Mouse (Mus musculus) spleen, adult 2 months (tissue): Measurements from ENCODE around the gene Dtd1. TPM values are rescaled to one million over a fixed set of nuclear protein-coding genes. Genes with fewer than 3 reads are reported as not detected.

Source experiments
- DNase-seq, 2 experiments: peaks; one replicate each; pipeline versions ENCODE4 v3.0.0 to v3.0.0-alpha.2; 2012 to 2021; ENCODE audit warnings: low spot score in 2 of 2, low read depth in 1 of 2
- H3K27ac ChIP-seq: fragments of 200-500 bp; 2 replicates; pipeline ENCODE4 v1.5.1; 2012; ENCODE audit warnings: low read length, inconsistent platforms; ENCODE audit not compliant: insufficient read depth
- H3K27me3 ChIP-seq: fragments of 200-500 bp; 2 replicates; pipeline ENCODE4 v1.6.1; 2012; ENCODE audit warnings: mild to moderate bottlenecking, moderate library complexity, low read length, inconsistent platforms; ENCODE audit not compliant: control insufficient read depth, insufficient read depth
- H3K36me3 ChIP-seq: fragments of 200-500 bp; 2 replicates; pipeline ENCODE4 v1.6.1; 2012; ENCODE audit warnings: mild to moderate bottlenecking, low read length, inconsistent platforms; ENCODE audit not compliant: control insufficient read depth, insufficient read depth
- H3K4me1 ChIP-seq: fragments of 200-500 bp; 2 replicates; pipeline ENCODE4 v1.6.1; 2011; ENCODE audit warnings: inconsistent platforms; ENCODE audit not compliant: control insufficient read depth, insufficient read depth, insufficient read length
- H3K4me3 ChIP-seq: fragments of 200-500 bp; 2 replicates; pipeline ENCODE4 v1.5.1; 2011; ENCODE audit warnings: mild to moderate bottlenecking, inconsistent platforms; ENCODE audit not compliant: insufficient read depth, insufficient read length; ENCODE audit errors: extremely low read depth
- CTCF ChIP-seq: fragments of 200-500 bp; IDR thresholded peaks from 2 replicates; pipeline ENCODE4 v1.5.1; 2011; ENCODE audit warnings: mild to moderate bottlenecking, inconsistent platforms; ENCODE audit not compliant: insufficient read depth, insufficient read length, insufficient replicate concordance; ENCODE audit errors: extremely low read depth
- POLR2A ChIP-seq: fragments of 200-500 bp; IDR thresholded peaks from 2 replicates; pipeline ENCODE4 v1.6.1; 2011; ENCODE audit warnings: low read depth, low read length, inconsistent platforms
- WGBS: fragments of 180-500 bp; shearing (Covaris S2); methylation state at CpG from one replicate; pipeline ENCODE4 v1.1.7; 2018; 5-methylcytosine and 5-hydroxymethylcytosine counted together
- polyA plus RNA-seq: library from polyadenylated mRNA; depleted of rRNA; stranded (reverse); fragments of >200 nt; gene quantifications from 2 replicates; pipeline ENCODE4 v1.2.3, GENCODE M21; 2012

Dtd1 gene
- polyA plus RNA-seq, 1 experiment, result 7.4 TPM

- peak; percentile 27 to 74 for DNase-seq
- H3K4me1 ChIP-seq, result peaks cover 2% of the 10 kb centered on the region; the same call in 1 of the 2 replicates
- H3K27ac ChIP-seq, result peak within 1 kb of the TSS; percentile 49
- under 1% methylated on average over 31 of the region's 31 CpGs for WGBS
- TF ChIP-seq POLR2A (peak; percentile 43; the same call in 1 of the 2 replicates), CTCF (no peak)
- peaks cover 8% of the 10 kb centered on the region for H3K36me3 ChIP-seq
- peak within 1 kb of the TSS; percentile 88 for H3K4me3 ChIP-seq
- no peaks in the 10 kb centered on the region for H3K27me3 ChIP-seq
Observed at GRCm38 (mm10) chr2:144593951-144594651, 5.6 kb upstream of the Dtd1 start, which contains the start of gene Smim26. Gene Smim26 (plus strand): TSS chr2:144594054.

DNA sequence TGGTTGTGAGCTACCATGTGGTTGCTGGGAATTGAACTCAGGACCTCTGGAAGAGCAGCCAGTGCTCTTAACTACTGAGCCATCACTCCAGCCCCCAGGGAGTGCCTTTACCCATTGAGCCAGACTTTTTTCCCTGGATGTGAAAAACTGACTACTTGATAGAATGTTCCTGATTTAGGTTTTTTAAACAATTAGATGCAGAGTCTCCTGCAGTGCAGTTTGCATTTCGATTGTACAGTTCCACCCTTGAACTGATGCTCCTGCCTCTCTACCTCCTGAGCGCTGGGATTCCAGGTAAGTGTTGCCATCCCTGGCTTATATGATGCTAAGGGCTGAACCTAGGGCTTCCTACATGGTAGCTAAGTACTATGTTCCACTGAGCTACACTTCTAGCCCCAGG, 1.7 kb upstream of the Dtd1 start:
- Histone ChIP-seq H3K4me3 (no peak overlapping the region), H3K4me1 (peaks cover 2% of the 10 kb centered on the region; the same call in 1 of the 2 replicates), H3K27me3 (no peaks in the 10 kb centered on the region), H3K27ac (no peak overlapping the region), H3K36me3 (peaks cover 3% of the 10 kb centered on the region)
- TF ChIP-seq POLR2A (no peak), CTCF (no peak)
- DNase-seq, result no peak
- WGBS, result 81% methylated on average over 2 of the region's 2 CpGs

GRCm38 (mm10) chr2:144601576-144601975, 1.9 kb downstream of the Dtd1 start:
- no peak for DNase-seq
- TF ChIP-seq CTCF (no peak), POLR2A (no peak)
- Histone ChIP-seq H3K4me3 (no peak overlapping the region), H3K27me3 (no peaks in the 10 kb centered on the region), H3K4me1 (no peaks in the 10 kb centered on the region; the same call in 1 of the 2 replicates), H3K27ac (no peak overlapping the region), H3K36me3 (no peaks in the 10 kb centered on the region; the same call in 1 of the 2 replicates)
- WGBS, result 91% methylated on average over 1 of the region's 1 CpGs

DNA sequence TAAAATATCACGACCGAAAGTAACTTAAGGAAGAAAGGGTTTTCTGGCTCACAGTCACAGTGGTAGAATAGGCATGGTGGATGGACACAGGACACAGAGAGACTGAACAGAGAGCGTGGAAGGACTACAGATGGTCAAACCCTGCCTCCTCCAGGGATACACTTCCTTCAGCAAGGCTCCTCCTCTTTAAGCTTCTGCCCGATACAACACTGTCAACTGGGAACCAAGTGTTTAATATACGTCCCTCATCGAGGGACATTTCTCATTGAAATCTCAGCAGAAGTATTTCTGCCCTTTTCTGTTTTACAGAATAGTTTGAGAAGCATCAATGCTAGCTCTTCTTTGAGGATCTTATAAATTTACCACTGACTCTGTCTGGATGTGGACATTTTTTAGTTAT, 14.3 kb downstream of the Dtd1 start:
- H3K27ac ChIP-seq, result no peak overlapping the region
- DNase-seq, result no peak
- no peak overlapping the region for H3K4me3 ChIP-seq
- TF ChIP-seq CTCF, result no peak
- TF ChIP-seq POLR2A, result no peak
- no peaks in the 10 kb centered on the region for H3K27me3 ChIP-seq
- 95% methylated on average over 6 of the region's 6 CpGs for WGBS
- H3K4me1 ChIP-seq, result no peaks in the 10 kb centered on the region
- H3K36me3 ChIP-seq, result no peaks in the 10 kb centered on the region; the same call in 1 of the 2 replicates

GRCm38 (mm10) chr2:144617074-144617874, 17.6 kb downstream of the Dtd1 start:
- TF ChIP-seq CTCF, result no peak
- no peak for TF ChIP-seq POLR2A
- Histone ChIP-seq H3K27ac (no peak overlapping the region), H3K27me3 (no peaks in the 10 kb centered on the region), H3K36me3 (peaks cover 2% of the 10 kb centered on the region; the same call in 1 of the 2 replicates), H3K4me1 (no peaks in the 10 kb centered on the region), H3K4me3 (no peak overlapping the region)
- WGBS, result 88% methylated on average over 16 of the region's 16 CpGs
- no peak for DNase-seq

DNA sequence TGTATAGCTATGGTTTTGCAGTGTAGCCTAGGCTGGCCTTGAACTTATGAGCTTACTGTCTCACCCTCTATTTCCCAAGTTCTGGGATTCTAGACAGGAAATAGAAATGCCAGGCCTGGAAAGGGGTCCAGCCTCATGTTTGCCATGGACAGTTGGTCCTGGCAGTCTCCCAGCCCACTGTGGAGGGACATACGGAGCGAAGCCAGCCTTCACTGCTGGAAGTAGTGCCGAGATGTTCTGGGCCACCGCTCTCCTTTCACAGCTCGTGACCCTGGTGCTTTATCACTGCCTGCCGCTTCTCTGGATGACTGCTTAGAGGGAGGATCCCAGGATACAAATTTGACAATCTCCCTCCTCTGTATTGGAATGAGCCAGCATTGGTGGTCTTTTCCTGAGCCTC, 21.8 kb downstream of the Dtd1 start:
- WGBS, result 90% methylated on average over 6 of the region's 6 CpGs
- no peak for DNase-seq
- Histone ChIP-seq H3K4me3 (no peak overlapping the region), H3K36me3 (peaks cover 2% of the 10 kb centered on the region; the same call in 1 of the 2 replicates), H3K4me1 (no peaks in the 10 kb centered on the region), H3K27ac (no peak overlapping the region), H3K27me3 (no peaks in the 10 kb centered on the region)
- TF ChIP-seq CTCF (no peak), POLR2A (no peak)

DNA sequence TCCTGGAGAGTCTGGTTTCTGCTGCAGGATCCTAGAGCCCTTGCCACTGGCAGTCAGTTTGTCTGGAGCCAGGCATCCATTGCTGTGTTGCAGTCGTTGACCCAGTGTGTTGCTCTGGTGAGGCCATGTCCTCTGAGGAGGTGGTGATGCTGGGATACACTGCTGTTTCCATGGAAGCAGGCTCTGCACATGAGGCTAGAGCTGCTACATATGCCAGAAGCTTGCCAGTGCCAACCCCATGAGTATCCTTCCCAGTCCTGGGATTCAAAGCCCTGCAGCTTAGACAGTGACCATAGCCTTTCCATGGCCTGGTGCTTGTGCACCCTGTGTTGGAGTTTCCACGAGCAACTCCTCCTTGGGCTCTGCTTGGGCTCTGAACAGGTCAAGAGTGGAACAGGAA, 33.9 kb downstream of the Dtd1 start:
- 86% methylated on average over 2 of the region's 2 CpGs for WGBS
- Histone ChIP-seq H3K36me3 (no peaks in the 10 kb centered on the region; the same call in 1 of the 2 replicates), H3K4me1 (no peaks in the 10 kb centered on the region), H3K27ac (no peak overlapping the region), H3K4me3 (no peak overlapping the region), H3K27me3 (no peaks in the 10 kb centered on the region)
- TF ChIP-seq POLR2A, result no peak
- TF ChIP-seq CTCF, result no peak
- no peak for DNase-seq
